Mouse (Mus musculus) layer of hippocampus, adult 11-12 months (tissue): ENCODE data around the gene Nqo2.
"Not testable (repeated sequence)": the region's sequence is repeated elsewhere in the genome, so short reads cannot be mapped to it uniquely, and the experiment has no call there.

Source experiments
- DNase-seq: peaks from one replicate; pipeline ENCODE4 v3.0.0; 2022; ENCODE audit warnings: low spot score

Nqo2 gene

GRCm38 (mm10) chr13:33964206-33965046, at the start of gene Nqo2:
Nqo2 (plus strand) TSS chr13:33964687.
- peak; percentile 53 for DNase-seq

GRCm38 (mm10) chr13:33921041-33921440, 43.4 kb upstream of the Nqo2 start:
- DNase-seq = no peak

GRCm38 (mm10) chr13:33921699-33922098, 42.8 kb upstream of the Nqo2 start:
- DNase-seq = no peak

GRCm38 (mm10) chr13:33930281-33930680, 34.2 kb upstream of the Nqo2 start:
- no peak for DNase-seq

GRCm38 (mm10) chr13:33930912-33931311, 33.6 kb upstream of the Nqo2 start:
- no peak for DNase-seq

- no peak for DNase-seq
Observed at GRCm38 (mm10) chr13:33934743-33935142, 29.7 kb upstream of the Nqo2 start.

- peak; percentile 53 for DNase-seq
Observed at GRCm38 (mm10) chr13:33935465-33936181, 28.9 kb upstream of the Nqo2 start.

- DNase-seq = no peak
Observed at GRCm38 (mm10) chr13:33937151-33937550, 27.3 kb upstream of the Nqo2 start.

GRCm38 (mm10) chr13:33937587-33937986, 26.9 kb upstream of the Nqo2 start:
- DNase-seq = not testable (repeated sequence)

GRCm38 (mm10) chr13:33941288-33941808, 23.1 kb upstream of the Nqo2 start:
- no peak for DNase-seq

- DNase-seq = peak; percentile 17
Observed at GRCm38 (mm10) chr13:33942212-33942779, 22.2 kb upstream of the Nqo2 start.

- no peak for DNase-seq
Observed at GRCm38 (mm10) chr13:33951308-33952074, 13.0 kb upstream of the Nqo2 start.

- no peak for DNase-seq
Observed at GRCm38 (mm10) chr13:33952075-33952449, 12.4 kb upstream of the Nqo2 start.

- DNase-seq = no peak
Observed at GRCm38 (mm10) chr13:33952947-33953346, 11.5 kb upstream of the Nqo2 start.

- DNase-seq = peak; percentile 46
Observed at GRCm38 (mm10) chr13:33956571-33957421, 7.7 kb upstream of the Nqo2 start.

- DNase-seq = no peak
Observed at GRCm38 (mm10) chr13:33959771-33960170, 4.7 kb upstream of the Nqo2 start.

- DNase-seq = no peak
Observed at GRCm38 (mm10) chr13:33965056-33966024, 853 bp downstream of the Nqo2 start.

GRCm38 (mm10) chr13:33966025-33966412, 1.5 kb downstream of the Nqo2 start:
- DNase-seq = no peak

- DNase-seq = no peak
Observed at GRCm38 (mm10) chr13:33966574-33966973, 2.1 kb downstream of the Nqo2 start.

GRCm38 (mm10) chr13:33989625-33990024, 25.1 kb downstream of the Nqo2 start:
- DNase-seq = no peak
